Mouse (Mus musculus): ENCODE measurements around the gene Mdm2. TPM values are rescaled to one million over a fixed set of nuclear protein-coding genes. Genes with fewer than 3 reads are reported as not detected.
"Not testable (repeated sequence)": the region's sequence is repeated elsewhere in the genome, so short reads cannot be mapped to it uniquely, and the experiment has no call there.

Mdm2 gene
- polyA plus RNA-seq, 1 experiment from 2014 or later = 60.6 TPM

DNA sequence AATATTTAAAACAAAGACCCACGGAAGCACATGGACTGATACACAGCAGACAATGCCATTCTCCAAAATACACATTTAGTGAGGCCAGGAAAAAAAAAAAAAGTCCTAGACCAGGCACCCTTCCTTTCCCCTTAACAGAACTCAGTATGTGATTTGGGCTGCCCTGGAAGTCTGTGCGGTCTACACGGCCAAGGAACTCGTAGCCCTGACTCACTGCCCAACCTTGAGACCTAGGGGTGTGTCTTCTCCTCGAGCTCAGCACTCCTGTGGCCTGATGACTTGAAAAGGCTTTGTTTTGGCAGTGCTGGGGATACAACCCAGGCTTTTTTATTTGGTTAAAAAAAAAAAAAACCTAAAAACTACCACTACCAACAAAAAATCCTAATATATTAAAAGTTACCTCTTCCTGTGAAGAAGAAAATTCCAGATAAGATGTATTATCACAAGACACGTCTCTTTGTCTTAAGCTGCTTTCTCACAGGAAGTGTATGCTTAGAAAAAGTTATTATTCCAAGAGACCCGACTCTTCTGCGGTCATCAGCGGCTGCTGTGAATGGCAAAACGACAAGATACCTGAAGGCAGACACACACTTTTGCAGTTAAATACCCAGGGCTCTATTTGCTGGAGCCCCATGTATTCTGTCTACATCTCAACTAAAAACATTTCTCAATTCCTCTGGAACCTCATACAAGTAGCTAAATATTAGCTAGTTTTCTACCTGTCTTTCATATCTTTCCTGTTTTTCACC, 23.7 kb upstream of the Mdm2 start:
- not testable (repeated sequence) for DNase-seq (ENCODE audit: low spot score); H3K9me3 ChIP-seq (replicated peaks); H3K4me3 ChIP-seq; H3K27me3 ChIP-seq (ENCODE audit: low read depth, poor library complexity, severe bottlenecking); H3K4me1 ChIP-seq; H3K27ac ChIP-seq (replicated peaks)
- H3K36me3 ChIP-seq = peaks cover 43% of the 10 kb centered on the region
- 92% methylated on average over 10 of the region's 10 CpGs for WGBS

DNA sequence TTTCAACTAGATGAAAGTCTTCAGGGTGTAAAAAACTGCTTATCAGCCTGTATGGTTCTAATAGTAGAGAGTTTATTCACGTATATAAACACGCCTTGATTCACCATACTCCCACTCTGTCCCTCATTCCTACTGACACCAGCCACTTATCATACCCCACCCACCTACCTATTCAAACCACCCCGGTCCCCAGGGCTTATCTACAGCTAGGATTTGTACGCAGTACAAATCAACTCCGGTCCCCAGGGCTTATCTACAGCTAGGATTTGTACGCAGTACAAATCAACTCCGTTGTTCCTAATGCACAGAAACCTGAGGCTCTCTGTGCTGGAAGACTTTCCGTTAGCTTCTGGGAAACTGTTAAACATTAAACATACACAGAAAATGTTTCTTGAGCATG, 23.1 kb upstream of the Mdm2 start:
- H3K9me3 ChIP-seq (replicated peaks); DNase-seq (ENCODE audit: low spot score); H3K27me3 ChIP-seq (ENCODE audit: low read depth, poor library complexity, severe bottlenecking); H3K4me1 ChIP-seq; H3K27ac ChIP-seq (replicated peaks); H3K4me3 ChIP-seq: not testable (repeated sequence)
- H3K36me3 ChIP-seq = peaks cover 37% of the 10 kb centered on the region
- WGBS = 90% methylated on average over 8 of the region's 8 CpGs

DNA sequence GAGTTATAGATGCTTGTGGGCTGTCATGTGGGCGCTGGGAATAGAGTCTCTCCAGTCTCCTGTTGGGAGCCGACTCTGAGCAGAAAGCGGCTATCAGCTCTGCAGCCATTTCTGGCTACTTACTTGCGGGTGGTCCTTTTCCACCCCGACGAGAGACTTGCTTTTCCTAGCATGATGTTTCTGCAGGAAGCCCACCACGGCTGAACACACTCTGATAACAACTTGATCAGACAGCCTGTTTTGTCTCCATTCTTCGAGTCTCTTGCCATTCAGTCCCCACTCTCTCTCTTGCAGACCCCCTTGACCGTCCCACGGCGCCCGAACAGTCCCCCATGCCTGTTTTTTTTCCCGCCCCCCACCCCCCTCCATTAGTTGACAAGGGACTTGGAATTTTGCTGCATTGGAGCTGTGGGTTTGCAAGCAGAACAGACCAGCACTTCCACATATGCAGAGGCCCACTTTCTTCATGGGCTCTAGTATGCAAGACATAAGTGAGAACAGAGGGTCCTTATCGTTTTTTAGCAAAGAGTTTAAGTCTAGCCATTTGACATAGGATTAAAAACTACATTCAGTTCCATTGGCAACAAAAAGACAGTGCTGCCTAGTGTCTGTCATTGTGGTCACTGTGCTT, 22.5 kb upstream of the Mdm2 start:
- Histone ChIP-seq H3K9me3 (replicated peaks) (no peaks in the 10 kb centered on the region), H3K4me3 (no peak overlapping the region), H3K36me3 (peaks cover 31% of the 10 kb centered on the region), H3K27ac (replicated peaks) (no peak overlapping the region), H3K4me1 (no peaks in the 10 kb centered on the region), H3K27me3 (ENCODE audit: low read depth, poor library complexity, severe bottlenecking) (no peaks in the 10 kb centered on the region)
- DNase-seq (ENCODE audit: low spot score) = no peak
- 90% methylated on average over 14 of the region's 14 CpGs for WGBS

DNA sequence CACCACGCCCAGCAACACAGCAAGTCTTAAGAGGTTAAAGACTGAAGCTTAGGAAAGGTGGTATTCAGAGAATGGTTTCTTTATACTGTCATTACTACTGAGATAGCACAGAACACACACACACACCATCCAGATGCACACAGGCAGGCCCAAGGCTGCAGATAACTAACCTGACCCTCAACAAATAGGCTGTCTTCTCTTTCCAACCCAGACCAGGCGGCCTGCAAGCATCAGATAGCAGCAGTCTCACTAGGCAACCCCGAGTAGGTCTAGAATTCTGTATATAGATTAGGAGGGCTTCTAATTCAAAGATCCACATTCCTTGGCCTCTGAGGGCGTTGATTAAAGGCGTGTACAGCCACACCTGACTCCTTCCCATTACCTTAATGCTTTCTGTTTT, 21.6 kb upstream of the Mdm2 start:
- DNase-seq (ENCODE audit: low spot score) = no peak
- Histone ChIP-seq H3K27me3 (ENCODE audit: low read depth, poor library complexity, severe bottlenecking) (no peaks in the 10 kb centered on the region), H3K36me3 (peaks cover 22% of the 10 kb centered on the region), H3K4me1 (no peaks in the 10 kb centered on the region), H3K27ac (replicated peaks) (no peak overlapping the region), H3K4me3 (no peak overlapping the region), H3K9me3 (replicated peaks) (no peaks in the 10 kb centered on the region)
- WGBS = 88% methylated on average over 5 of the region's 5 CpGs

DNA sequence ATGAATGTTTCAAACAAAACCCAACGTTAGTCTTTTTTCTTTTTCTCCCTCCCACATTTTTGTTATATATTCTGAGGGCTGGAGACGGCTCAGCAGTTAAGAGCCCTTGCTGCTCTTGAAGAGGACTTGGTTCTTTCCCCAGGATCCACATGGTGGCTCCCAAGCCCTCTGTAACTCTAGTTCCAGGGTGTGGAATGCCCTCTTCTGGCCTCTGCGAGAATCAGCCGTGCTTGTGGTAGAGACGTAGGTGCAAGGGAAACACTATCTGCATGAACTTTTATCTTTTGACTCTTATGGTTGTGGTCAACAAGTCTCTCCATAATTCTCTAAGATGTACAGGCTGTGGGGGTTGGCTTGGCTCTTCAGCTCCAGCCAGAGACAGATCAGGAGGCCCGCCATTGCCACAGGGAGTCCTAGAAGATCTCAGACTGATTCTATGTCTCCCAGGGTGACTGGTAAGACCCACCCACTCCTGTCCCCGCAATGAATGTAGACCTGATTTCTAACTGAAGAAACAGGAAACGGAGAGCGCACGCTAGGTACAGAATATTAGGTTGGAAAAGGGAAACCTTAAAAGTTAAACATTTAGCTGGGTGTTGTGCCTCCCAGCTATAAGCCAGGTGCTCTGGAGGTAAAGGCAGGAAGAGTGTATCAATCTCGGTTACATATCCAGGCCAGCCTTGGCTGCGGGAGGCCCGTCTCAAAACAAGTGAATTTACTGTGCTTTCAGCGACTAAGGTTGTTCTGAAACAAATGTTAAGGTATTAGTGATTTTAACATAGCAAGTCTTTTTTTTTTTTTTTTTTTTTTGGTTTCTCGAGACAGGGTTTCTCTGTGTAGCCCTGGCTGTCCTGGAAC, 20.9 kb upstream of the Mdm2 start:
- H3K4me3 ChIP-seq = no peak overlapping the region
- 60% methylated on average over 15 of the region's 15 CpGs for WGBS
- no peaks in the 10 kb centered on the region for H3K4me1 ChIP-seq
- H3K27me3 ChIP-seq (ENCODE audit: low read depth, poor library complexity, severe bottlenecking) = no peaks in the 10 kb centered on the region
- no peaks in the 10 kb centered on the region for H3K9me3 ChIP-seq (replicated peaks)
- no peak for DNase-seq (ENCODE audit: low spot score)
- peaks cover 15% of the 10 kb centered on the region for H3K36me3 ChIP-seq
- no peak overlapping the region for H3K27ac ChIP-seq (replicated peaks)

DNA sequence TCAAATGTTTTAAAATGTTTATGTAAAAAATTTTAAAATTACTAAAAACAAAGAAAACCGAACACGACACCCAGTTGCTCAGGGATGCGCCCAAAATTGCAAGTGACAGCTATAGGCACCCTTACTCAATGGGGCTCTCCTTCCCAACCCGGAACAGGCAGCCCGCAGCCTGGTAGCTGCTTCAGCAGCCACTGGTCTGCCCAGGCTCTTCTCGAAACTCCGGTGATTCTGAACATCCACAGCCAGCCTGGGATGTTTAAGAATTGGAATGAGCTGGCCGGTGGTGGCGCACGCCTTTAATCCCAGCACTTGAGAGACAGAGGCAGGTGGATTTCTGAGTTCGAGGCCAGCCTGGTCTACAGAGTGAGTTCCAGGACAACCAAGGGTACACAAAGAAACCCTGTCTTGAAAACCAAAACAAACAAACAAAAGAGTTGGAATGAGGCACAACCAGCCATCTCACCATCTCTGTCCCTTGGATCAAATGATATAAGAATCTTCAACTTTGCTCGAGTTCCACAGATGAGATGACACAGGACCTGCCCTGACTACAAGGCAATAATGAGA, 20.2 kb upstream of the Mdm2 start:
- WGBS = 95% methylated on average over 12 of the region's 12 CpGs

DNA sequence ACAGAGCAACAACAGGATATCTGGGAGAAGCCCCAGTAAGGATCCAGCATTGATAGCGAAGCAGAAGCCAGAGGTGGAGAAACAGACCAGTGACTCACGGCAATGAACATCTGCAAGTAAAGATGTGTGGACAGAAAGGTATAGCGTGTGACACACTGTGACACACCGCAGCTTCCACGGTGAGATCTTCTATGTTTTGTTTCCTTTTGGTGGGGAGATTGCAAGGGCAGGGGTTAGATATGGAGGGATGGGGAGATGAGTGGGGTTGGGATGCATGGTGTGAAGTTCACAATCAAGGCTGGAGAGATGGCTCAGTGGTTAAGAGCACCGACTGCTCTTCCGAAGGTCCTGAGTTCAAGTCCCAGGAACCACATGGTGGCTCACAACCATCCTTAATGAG, 19.6 kb upstream of the Mdm2 start:
- no peak overlapping the region for H3K27ac ChIP-seq (replicated peaks)
- no peaks in the 10 kb centered on the region for H3K27me3 ChIP-seq (ENCODE audit: low read depth, poor library complexity, severe bottlenecking)
- peaks cover 5% of the 10 kb centered on the region; the same call in 1 of the 2 replicates for H3K36me3 ChIP-seq
- H3K4me1 ChIP-seq = no peaks in the 10 kb centered on the region
- no peak overlapping the region for H3K4me3 ChIP-seq
- DNase-seq (ENCODE audit: low spot score) = no peak
- WGBS = 96% methylated on average over 7 of the region's 7 CpGs
- H3K9me3 ChIP-seq (replicated peaks) = no peaks in the 10 kb centered on the region

More for the DNA sequence above, 20.2 kb upstream of the Mdm2 start:
- Histone ChIP-seq H3K9me3 (replicated peaks) (no peaks in the 10 kb centered on the region), H3K4me3 (no peak overlapping the region), H3K4me1 (no peaks in the 10 kb centered on the region), H3K27ac (replicated peaks) (no peak overlapping the region), H3K27me3 (ENCODE audit: low read depth, poor library complexity, severe bottlenecking) (no peaks in the 10 kb centered on the region), H3K36me3 (peaks cover 9% of the 10 kb centered on the region)
- no peak for DNase-seq (ENCODE audit: low spot score)

DNA sequence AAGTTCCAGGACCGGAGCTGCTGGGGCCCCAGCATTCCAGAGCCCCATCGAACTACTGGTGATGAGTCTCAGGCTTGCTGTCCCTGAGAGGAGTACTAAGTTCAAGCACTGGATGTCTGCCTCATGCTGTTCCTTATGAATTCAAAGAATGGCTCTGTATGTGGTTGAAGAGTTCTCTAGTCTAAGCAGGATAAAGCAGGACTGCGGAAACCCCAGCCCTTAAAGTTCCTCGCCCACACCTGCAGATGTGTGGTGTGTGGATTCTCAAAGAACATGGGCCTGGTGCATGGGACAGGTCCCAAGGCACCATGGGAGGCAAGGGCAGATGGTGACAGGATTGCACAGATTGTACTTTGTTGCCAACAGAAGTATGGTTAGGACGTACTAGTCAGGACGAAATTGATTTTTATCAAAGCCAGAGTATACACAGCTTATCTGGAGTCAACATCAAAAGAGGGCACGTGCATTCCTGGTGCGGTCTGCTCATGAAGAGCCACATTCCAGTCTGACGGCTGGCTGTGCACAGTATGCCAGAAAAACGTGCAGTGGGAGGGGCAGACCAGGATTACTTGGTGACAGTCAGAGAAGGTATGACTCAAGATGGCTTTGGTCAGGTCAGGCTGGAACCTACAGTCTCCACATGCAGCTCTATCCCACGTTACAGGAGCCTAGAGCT, 18.7 kb upstream of the Mdm2 start:
- DNase-seq (ENCODE audit: low spot score) = no peak
- WGBS = 84% methylated on average over 11 of the region's 11 CpGs
- Histone ChIP-seq H3K27me3 (ENCODE audit: low read depth, poor library complexity, severe bottlenecking) (no peaks in the 10 kb centered on the region), H3K9me3 (replicated peaks) (no peaks in the 10 kb centered on the region), H3K4me1 (no peaks in the 10 kb centered on the region), H3K27ac (replicated peaks) (no peak overlapping the region), H3K4me3 (no peak overlapping the region), H3K36me3 (0 out of 2 replicates have a peak, but pooled peaks cover 4% of the 10 kb centered on the region)

DNA sequence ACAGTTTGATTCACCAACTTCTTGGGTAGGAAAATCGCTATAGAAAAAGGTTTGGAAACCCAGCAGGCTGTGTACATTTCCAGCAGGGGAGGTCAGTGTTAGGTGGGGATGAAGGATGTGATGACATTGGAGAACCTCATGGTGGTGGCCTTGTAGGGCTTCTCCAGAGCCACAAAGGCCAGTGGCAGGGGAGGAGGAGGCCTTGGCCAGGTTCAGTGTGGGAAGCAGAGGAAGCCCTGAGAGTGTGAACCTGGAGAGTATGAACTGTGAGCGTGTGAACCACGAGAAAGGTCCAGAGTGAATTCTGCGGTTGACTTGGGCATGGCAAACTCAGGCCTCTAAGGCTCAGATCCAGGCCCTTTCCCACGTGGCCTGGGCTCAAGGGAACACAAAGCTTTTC, 18.0 kb upstream of the Mdm2 start:
- whole genome bisulfite sequencing = 89% methylated on average over 5 of the region's 5 CpGs
- Histone ChIP-seq H3K4me3 (no peak overlapping the region), H3K9me3 (replicated peaks) (no peaks in the 10 kb centered on the region), H3K4me1 (no peaks in the 10 kb centered on the region), H3K36me3 (0 out of 2 replicates have a peak, but pooled peaks cover 4% of the 10 kb centered on the region), H3K27me3 (ENCODE audit: low read depth, poor library complexity, severe bottlenecking) (no peaks in the 10 kb centered on the region), H3K27ac (replicated peaks) (no peak overlapping the region)
- DNase-seq (ENCODE audit: low spot score) = no peak

DNA sequence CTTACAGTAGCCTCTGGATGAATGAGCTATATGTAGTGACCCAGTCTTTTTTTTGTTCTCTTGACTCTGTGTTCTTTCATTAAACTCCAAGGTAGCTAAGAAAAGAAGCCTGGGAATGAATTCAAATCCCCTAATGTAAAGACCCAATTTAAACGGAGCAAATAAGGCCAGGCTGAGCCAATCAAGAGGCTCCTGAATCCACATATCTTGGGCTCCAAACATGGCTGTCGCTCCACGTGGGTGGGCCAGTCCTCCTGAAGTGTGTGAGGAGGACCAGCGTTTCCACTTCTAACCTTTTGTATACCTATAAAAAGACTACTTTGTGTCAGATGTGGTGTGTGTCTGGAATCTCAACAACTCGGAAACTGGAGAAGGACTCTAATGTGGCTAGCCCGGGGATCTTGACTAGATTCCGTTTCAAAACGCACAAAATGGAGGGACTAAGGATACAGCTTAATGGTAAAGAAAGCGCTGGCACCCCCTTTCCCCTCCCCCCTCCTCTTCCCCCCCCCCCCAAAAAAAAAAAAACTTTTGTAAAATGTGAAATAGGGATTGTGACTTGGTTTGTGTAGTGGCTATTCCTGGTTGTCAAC, 17.1 kb upstream of the Mdm2 start:
- no peak overlapping the region for H3K4me3 ChIP-seq
- WGBS = 88% methylated on average over 9 of the region's 9 CpGs
- no peak overlapping the region for H3K27ac ChIP-seq (replicated peaks)
- H3K36me3 ChIP-seq = no peaks in the 10 kb centered on the region
- H3K27me3 ChIP-seq (ENCODE audit: low read depth, poor library complexity, severe bottlenecking) = no peaks in the 10 kb centered on the region
- no peaks in the 10 kb centered on the region for H3K9me3 ChIP-seq (replicated peaks)
- no peaks in the 10 kb centered on the region for H3K4me1 ChIP-seq
- DNase-seq (ENCODE audit: low spot score) = no peak

DNA sequence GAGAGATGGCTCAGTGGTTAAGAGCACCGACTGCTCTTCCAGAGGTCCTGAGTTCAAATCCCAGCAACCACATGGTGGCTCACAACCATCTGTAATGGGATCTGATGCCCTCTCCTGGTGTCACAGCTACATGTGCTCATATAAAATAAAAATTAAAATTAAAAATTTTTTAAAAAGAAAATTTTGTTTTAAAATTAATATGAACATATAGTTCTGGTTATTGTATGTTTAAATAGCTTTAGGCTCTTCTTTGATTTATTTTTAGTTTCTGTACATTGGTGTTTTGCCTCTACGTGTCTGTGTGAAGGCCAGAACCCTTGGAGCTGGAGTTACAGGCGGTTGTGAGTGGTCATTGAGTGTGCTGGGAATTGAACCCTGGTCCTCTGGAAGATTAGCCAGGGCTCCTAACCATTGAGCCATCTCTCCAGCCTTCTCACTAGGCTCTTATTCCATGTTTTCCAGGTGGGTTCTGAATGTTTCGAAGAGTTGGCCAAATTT, 16.4 kb upstream of the Mdm2 start:
- no peak overlapping the region for H3K27ac ChIP-seq (replicated peaks)
- H3K4me1 ChIP-seq = no peaks in the 10 kb centered on the region
- no peak overlapping the region for H3K4me3 ChIP-seq
- 96% methylated on average over 4 of the region's 4 CpGs for WGBS
- no peaks in the 10 kb centered on the region for H3K9me3 ChIP-seq (replicated peaks)
- no peak for DNase-seq (ENCODE audit: low spot score)
- H3K36me3 ChIP-seq = no peaks in the 10 kb centered on the region
- H3K27me3 ChIP-seq (ENCODE audit: low read depth, poor library complexity, severe bottlenecking) = no peaks in the 10 kb centered on the region

DNA sequence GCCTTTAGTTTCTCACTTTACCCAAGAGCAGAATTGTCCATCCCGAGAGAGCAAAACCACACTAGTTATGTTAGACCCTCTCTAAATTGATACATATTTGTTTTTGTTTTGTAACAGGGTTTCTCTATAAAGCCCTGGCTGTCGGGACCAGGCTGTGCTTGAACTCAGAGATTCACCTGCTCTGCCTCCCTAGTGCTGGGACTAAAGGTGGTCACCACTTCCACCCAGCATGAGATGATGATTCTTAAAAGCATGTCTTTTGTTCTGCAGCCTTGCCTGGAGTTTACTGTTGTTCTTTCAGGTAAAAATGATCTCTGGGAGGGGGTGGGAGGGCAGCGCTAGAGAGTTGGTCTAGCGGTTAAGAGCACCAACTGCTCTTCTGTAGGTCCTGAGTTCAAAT, 15.8 kb upstream of the Mdm2 start:
- no peaks in the 10 kb centered on the region for H3K36me3 ChIP-seq
- H3K27ac ChIP-seq (replicated peaks) = no peak overlapping the region
- H3K4me3 ChIP-seq = no peak overlapping the region
- DNase-seq (ENCODE audit: low spot score) = no peak
- no peaks in the 10 kb centered on the region for H3K27me3 ChIP-seq (ENCODE audit: low read depth, poor library complexity, severe bottlenecking)
- no peaks in the 10 kb centered on the region for H3K9me3 ChIP-seq (replicated peaks)
- H3K4me1 ChIP-seq = no peaks in the 10 kb centered on the region
- 92% methylated on average over 4 of the region's 4 CpGs for WGBS
